ENCODE assay signal across 20 mouse cellular contexts in genomic region chr10:62345147-62345546, GRCm38 (mm10). TPM values are rescaled to one million over a fixed set of nuclear protein-coding genes. Genes with fewer than 3 reads are reported as not detected.
DNase-seq lines count a peak whose midpoint lies in the region; ATAC-seq and TF ChIP-seq lines count a peak whose summit lies in the region.
"Had no signal": no experiment of that assay in that cellular context is flagged by ENCODE, and none has a peak within 500 bp of the region (broad histone marks: within the 10 kb centered on the region; RNA-seq: fewer than 3 reads in every experiment).

No protein-coding gene starts in this region.

- no peaks in the 10 kb centered on the region for H3K9me3 ChIP-seq in heart, embryonic 10.5 days
- no peaks in the 10 kb centered on the region for H3K9me3 ChIP-seq in liver, embryonic 13.5 days (replicated peaks)
- no peaks in the 10 kb centered on the region for H3K9me3 ChIP-seq in liver, postnatal 0 days (ENCODE audit: low read length)
- no peaks in the 10 kb centered on the region for H3K9me3 ChIP-seq in midbrain, postnatal 0 days (ENCODE audit: low read length)
- H3K9me3 ChIP-seq: embryonic facial prominence, embryonic 15.5 days; forebrain, embryonic 13.5 days; heart, embryonic 15.5 days had no signal

- peak; percentile 77 for TF ChIP-seq EP300 in liver, postnatal 0 days (IDR thresholded peaks at IDR 0.05; ENCODE audit: low read depth)

- peak overlapping the region; percentile 14; the same call in 1 of the 2 replicates for H3K27ac ChIP-seq in heart, embryonic 10.5 days
- H3K27ac ChIP-seq in liver, embryonic 13.5 days, result peak overlapping the region; percentile 99
- H3K27ac ChIP-seq in liver, postnatal 0 days (ENCODE audit: low read depth), result no peak overlapping the region
- no peak overlapping the region for H3K27ac ChIP-seq in midbrain, postnatal 0 days (ENCODE audit: low read depth, low read length)
- H3K27ac ChIP-seq: embryonic facial prominence, embryonic 15.5 days; forebrain, embryonic 13.5 days; heart, embryonic 15.5 days; hindbrain, embryonic 14.5 days had no signal

- peaks cover 43% of the 10 kb centered on the region for H3K4me1 ChIP-seq in heart, embryonic 10.5 days
- H3K4me1 ChIP-seq in liver, embryonic 13.5 days (replicated peaks), result peaks cover 66% of the 10 kb centered on the region
- H3K4me1 ChIP-seq in liver, postnatal 0 days (ENCODE audit: insufficient read depth), result peaks cover 18% of the 10 kb centered on the region
- H3K4me1 ChIP-seq in midbrain, postnatal 0 days (ENCODE audit: insufficient read depth, low read length), result peaks cover 3% of the 10 kb centered on the region; the same call in 1 of the 2 replicates

- no peaks in the 10 kb centered on the region for H3K27me3 ChIP-seq in heart, embryonic 10.5 days (ENCODE audit: insufficient read depth, poor library complexity, severe bottlenecking)
- H3K27me3 ChIP-seq in liver, embryonic 13.5 days, result no peaks in the 10 kb centered on the region
- no peaks in the 10 kb centered on the region for H3K27me3 ChIP-seq in liver, postnatal 0 days (ENCODE audit: insufficient read depth, low read length)
- H3K27me3 ChIP-seq in midbrain, postnatal 0 days (ENCODE audit: insufficient read depth, low read length), result no peaks in the 10 kb centered on the region
- H3K27me3 ChIP-seq: embryonic facial prominence, embryonic 15.5 days; forebrain, embryonic 13.5 days; heart, embryonic 15.5 days; Patski had no signal

- peak overlapping the region; percentile 99 for H3K4me2 ChIP-seq in liver, embryonic 13.5 days
- H3K4me2 ChIP-seq in liver, postnatal 0 days (ENCODE audit: low read depth, low read length), result peak overlapping the region; percentile 49
- no peak overlapping the region for H3K4me2 ChIP-seq in midbrain, postnatal 0 days (ENCODE audit: low read depth, low read length, poor library complexity, severe bottlenecking)
- H3K4me2 ChIP-seq: embryonic facial prominence, embryonic 15.5 days; forebrain, embryonic 13.5 days; heart, embryonic 15.5 days; hindbrain, embryonic 14.5 days had no signal

- no peak for TF ChIP-seq CTCF in liver, postnatal 0 days (IDR thresholded peaks at IDR 0.05; ENCODE audit: low read depth)
- TF ChIP-seq CTCF in midbrain, postnatal 0 days (IDR thresholded peaks at IDR 0.05), result no peak

- no peak for DNase-seq in heart, embryonic 10.5 days (ENCODE audit: low spot score)
- no peak for DNase-seq in heart, adult 11 months
- DNase-seq in liver, embryonic 13.5 days, result no peak
- DNase-seq in liver, postnatal 0 days, result no peak
- no peak for DNase-seq in midbrain, postnatal 0 days (ENCODE audit: low spot score)
- no peak for DNase-seq in adrenal gland, postnatal 25 days
- DNase-seq: adrenal gland, postnatal 36 days; cerebellum, adult 2 months; cerebellum, postnatal 10 days; embryo, embryonic 11 days; forebrain, postnatal 0 days; gastrocnemius, postnatal 14 days; heart, postnatal 14 days had no signal

- H3K4me3 ChIP-seq in heart, embryonic 10.5 days, result no peak overlapping the region
- no peak overlapping the region for H3K4me3 ChIP-seq in liver, embryonic 13.5 days (replicated peaks)
- H3K4me3 ChIP-seq in liver, postnatal 0 days (ENCODE audit: low read depth, low read length), result no peak overlapping the region
- no peak overlapping the region for H3K4me3 ChIP-seq in midbrain, postnatal 0 days (ENCODE audit: low read depth, low read length)
- H3K4me3 ChIP-seq: embryonic facial prominence, embryonic 15.5 days; forebrain, embryonic 13.5 days; heart, embryonic 15.5 days had no signal

- no peaks in the 10 kb centered on the region for H3K36me3 ChIP-seq in heart, embryonic 10.5 days
- H3K36me3 ChIP-seq in liver, embryonic 13.5 days, result no peaks in the 10 kb centered on the region
- H3K36me3 ChIP-seq in liver, postnatal 0 days (replicated peaks; ENCODE audit: insufficient read depth, low read length), result no peaks in the 10 kb centered on the region
- no peaks in the 10 kb centered on the region for H3K36me3 ChIP-seq in midbrain, postnatal 0 days (ENCODE audit: insufficient read depth, low read length)
- H3K36me3 ChIP-seq: embryonic facial prominence, embryonic 15.5 days; heart, embryonic 15.5 days had no signal

- peak overlapping the region; percentile 51 for H3K9ac ChIP-seq in liver, embryonic 13.5 days
- no peak overlapping the region for H3K9ac ChIP-seq in liver, postnatal 0 days (replicated peaks)
- H3K9ac ChIP-seq in midbrain, postnatal 0 days (replicated peaks; ENCODE audit: low read length, poor library complexity, severe bottlenecking), result no peak overlapping the region
- H3K9ac ChIP-seq: embryonic facial prominence, embryonic 15.5 days; forebrain, embryonic 13.5 days; forebrain, postnatal 0 days; heart, embryonic 15.5 days; hindbrain, embryonic 14.5 days had no signal

- 54% methylated on average over 5 of the region's 5 CpGs for WGBS in heart, embryonic 10.5 days
- WGBS in liver, embryonic 13.5 days (ENCODE audit: insufficient replicate concordance), result 28% methylated on average over 5 of the region's 5 CpGs
- 48% methylated on average over 5 of the region's 5 CpGs for WGBS in liver, postnatal 0 days (ENCODE audit: insufficient replicate concordance)
- WGBS in midbrain, postnatal 0 days, result 71% methylated on average over 5 of the region's 5 CpGs

- ATAC-seq in erythroid progenitor cell, adult 5-6 weeks (replicated peaks; ENCODE audit: low FRiP score, poor library complexity, severe bottlenecking), result peak; percentile 22; the same call in 1 of the 2 replicates
- ATAC-seq in liver, embryonic 13.5 days (ENCODE audit: low read depth), result no peak
- no peak for ATAC-seq in liver, postnatal 0 days
- ATAC-seq in midbrain, postnatal 0 days (ENCODE audit: low FRiP score), result no peak
- ATAC-seq: activated CD4-positive, CD25-positive, alpha-beta regulatory T cell, adult 4 months; forebrain, embryonic 13.5 days; forebrain, postnatal 0 days; Patski had no signal

RNA-seq across cellular contexts. Expression of gene Hk1, which starts 34.6 kb away (rescaled TPM):
- polyA plus RNA-seq in heart, embryonic 10.5 days (2016; fragmentation: Nextera tagmentation; extraction: Ambion mirVana), result 157 and 286 TPM in 2 replicates
- total RNA-seq in erythroid progenitor cell, adult 5-6 weeks (2015; ENCODE audit: low replicate concordance), result 101 and 130 TPM in 2 replicates
- total RNA-seq in erythroid progenitor cell, adult 5-6 weeks (2017; ENCODE audit: low replicate concordance), result 269 and 272 TPM in 2 replicates
- 88.4 and 108 TPM in 2 replicates for polyA plus RNA-seq in liver, embryonic 13.5 days (2015; fragmentation: Nextera tagmentation; extraction: Ambion mirVana)
- 22.1 and 30.7 TPM in 2 replicates for polyA plus RNA-seq in liver, postnatal 0 days (2015; fragmentation: Nextera tagmentation; extraction: Ambion mirVana)
- 103 and 119 TPM in 2 replicates for total RNA-seq in midbrain, postnatal 0 days (2014; rRNA removed)
- 157 and 163 TPM in 2 replicates for polyA plus RNA-seq in midbrain, postnatal 0 days (2015; fragmentation: Nextera tagmentation; extraction: Ambion mirVana)
- 20.7 and 27.9 TPM in 2 replicates for total RNA-seq in adrenal gland, postnatal 25 days (2021)

Comparison
In these comparisons a context has a peak if more than half of its experiments do, and no peak if none do; other contexts are left out.
1. H3K27ac ChIP-seq: peak in heart, embryonic 10.5 days (single experiment) and liver, embryonic 13.5 days (single experiment); none in liver, postnatal 0 days (single experiment) and midbrain, postnatal 0 days (single experiment).